Mouse (Mus musculus) pancreas, adult 10 weeks (tissue): ENCODE data around the gene Guca1b. TPM values are rescaled to one million over a fixed set of nuclear protein-coding genes. Genes with fewer than 3 reads are reported as not detected.

Experiments used
- polyA plus RNA-seq: library from polyadenylated mRNA; stranded (reverse); fragments of 350-450 nt; fragmentation: Illumina TruSeq; extraction: RNeasy Lipid Tissue Mini Kit (QIAGEN cat#74804); gene quantifications from one replicate; pipeline ENCODE4 v1.2.3, GENCODE M21; 2015; ENCODE audit warnings: low read depth, low replicate concordance; ENCODE audit not compliant: insufficient read depth

Gene Guca1b
- not detected for polyA plus RNA-seq

DNA sequence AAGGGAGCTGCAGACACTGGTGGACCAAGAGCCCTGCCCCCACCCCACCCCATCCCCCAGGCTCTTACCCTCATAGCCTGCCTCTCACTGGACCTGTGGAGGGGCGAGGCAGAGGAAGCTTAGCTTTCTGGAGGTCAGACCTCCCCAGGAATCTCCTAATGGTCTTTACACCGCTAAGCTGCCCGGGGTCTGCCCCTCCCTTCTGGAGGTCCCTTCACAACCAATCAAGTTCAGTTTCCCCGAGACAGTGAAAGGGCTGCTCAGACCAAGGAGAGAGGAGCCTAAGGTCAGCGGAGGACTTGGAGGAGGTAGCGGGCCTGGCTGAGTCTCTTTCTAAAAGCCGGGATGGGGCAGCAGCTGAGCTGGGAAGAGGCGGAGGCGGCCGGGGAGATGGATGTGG lies at the start of gene Guca1b:
Gene Guca1b, plus strand, starts transcription at position 249 of the 400 bp plus-strand sequence.

DNA sequence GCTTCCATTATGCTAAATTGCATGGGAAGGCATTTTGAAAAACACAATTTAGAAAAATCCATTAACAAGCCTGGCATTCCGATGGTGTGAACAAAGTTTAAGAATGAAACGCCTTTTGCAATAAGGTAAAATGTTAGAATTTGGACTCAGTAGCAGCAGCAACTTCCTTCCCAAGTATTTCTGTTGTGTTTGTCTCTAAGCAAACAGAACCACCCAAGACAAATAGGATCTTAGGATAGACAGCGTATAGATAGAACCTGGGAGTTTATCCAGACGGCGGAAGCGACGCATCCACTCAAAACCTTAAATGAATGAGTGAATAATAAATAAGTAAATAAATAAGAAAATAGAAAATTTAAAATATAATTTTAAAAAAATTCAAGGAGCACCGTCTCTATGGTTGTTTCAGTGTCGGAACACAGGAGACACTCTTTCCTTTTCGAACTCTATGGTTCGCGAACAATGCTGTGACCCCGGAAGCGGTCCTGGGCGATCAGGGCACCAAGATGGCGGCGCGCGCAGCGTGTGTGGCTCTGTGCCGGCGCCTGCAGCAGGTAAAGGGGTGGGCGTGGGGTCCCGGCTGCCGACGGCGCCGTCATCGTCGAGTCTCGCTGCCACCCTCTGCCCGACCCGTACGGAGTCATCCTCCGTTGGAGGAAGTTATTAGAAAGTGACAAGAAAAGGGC lies 16.6 kb upstream of the Guca1b start, which contains the start of gene Mrps10:
Gene Mrps10, plus strand, starts transcription at position 487 of the 686 bp plus-strand sequence.

DNA sequence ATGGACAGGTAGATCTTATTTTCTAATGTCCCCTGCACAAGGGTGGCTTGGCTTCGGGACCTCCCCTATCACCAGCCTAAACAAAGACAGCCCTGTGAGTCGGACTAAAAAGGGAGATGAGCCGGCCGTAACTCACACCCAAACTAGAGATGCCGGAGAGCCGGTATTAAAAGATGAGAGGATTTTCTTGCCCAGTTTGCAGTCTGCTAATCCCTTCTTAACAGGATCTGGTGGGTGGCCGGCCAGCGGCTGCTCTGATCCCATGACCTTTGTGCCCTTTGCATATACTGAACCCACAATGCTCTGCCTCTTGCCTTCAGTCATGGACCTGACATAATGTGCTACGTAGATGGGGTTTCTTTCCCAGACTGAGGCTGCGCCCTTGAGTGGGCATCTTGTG lies 15.3 kb downstream of the Guca1b start, which contains the start of gene Guca1a:
Gene Guca1a, minus strand, starts transcription at position 134 of the 400 bp plus-strand sequence.

DNA sequence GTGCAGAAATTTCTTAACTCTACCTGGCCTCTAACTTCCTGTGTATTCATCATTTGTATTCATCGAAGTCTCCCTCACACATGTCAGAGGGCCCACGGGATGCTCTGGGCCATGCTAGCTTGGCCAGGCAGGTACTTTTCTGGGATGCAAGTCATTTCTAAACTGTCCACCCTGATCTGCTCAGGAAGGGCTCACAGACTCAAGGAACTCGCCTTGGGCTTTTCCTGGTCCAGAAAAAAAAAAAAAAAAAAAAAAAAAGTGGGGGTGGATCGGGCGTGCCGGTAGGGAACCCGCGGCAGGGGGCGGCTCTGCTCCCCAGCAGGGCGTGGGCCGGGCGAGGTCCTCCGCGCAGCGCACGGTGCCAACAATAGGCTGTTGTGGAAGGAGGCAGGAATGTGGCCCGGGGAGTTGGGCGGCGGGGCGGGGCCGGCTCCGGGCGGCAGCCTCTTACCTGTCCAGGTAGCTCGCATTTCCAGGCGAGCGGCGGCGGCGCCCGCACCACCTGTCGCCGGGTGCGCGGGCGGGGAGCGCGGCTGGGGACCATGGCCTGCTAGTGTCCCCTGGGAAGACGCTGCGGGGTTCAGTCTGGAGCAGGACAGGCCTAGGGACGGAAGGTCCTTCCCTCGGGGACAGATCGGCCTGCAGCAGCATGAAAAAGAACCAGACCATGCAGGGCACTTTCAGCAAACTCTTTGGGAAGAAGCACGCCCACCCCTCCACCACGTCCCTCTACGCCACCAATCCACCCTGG lies 51.1 kb downstream of the Guca1b start, which contains the start of gene AI661453:
Gene AI661453, plus strand, starts transcription at position 460 of the 751 bp plus-strand sequence.

DNA sequence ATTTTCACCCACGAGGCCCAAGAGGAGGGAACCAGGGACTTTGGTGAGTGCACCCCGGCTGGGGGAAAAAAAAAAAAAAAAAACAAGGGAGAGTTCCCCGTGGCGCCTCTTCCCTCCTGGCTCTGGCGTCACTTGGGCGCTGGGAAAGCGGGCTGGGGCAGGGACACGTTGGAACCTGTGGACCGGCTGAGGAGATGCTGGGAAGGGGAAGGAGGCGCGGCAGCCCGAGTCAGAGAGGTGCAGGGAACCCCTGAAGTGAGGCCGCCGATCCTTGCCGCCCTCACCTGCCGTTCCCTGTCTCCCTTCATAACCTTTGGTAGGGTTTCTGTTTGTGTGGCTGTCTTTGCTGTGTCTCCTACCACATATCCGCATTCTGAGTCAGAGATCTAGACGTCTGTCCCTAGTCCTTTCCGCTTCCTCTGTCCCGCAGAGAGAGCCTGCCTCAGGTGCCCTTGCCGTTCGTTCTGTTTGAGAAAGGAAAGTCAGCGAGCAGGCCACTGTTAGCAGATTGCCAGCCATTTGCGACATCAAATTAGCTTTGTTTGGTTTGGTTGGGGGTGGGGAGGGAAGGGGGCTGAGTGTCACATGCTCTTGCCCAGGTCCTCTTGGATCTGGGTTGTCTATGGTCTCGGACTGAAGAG lies 51.8 kb downstream of the Guca1b start, which contains the start of gene 1700001C19Rik:
Gene 1700001C19Rik, minus strand, starts transcription at position 470 of the 641 bp plus-strand sequence.

Other genes with a start within 250 kb of the Guca1b start
- gene Mrps10, start 16.5 kb upstream of the Guca1b start, polyA plus RNA-seq = 10.7 TPM
- 1.7 TPM for gene Guca1a, start 15.2 kb downstream of the Guca1b start, polyA plus RNA-seq
- gene AI661453, start 51.2 kb downstream of the Guca1b start, polyA plus RNA-seq = 4.6 TPM
- not detected for gene 1700001C19Rik, start 52.0 kb downstream of the Guca1b start, polyA plus RNA-seq
- 7.5 TPM for gene Taf8, start 116.9 kb downstream of the Guca1b start, polyA plus RNA-seq
- 26.9 TPM for gene Ccnd3, start 119.7 kb downstream of the Guca1b start, polyA plus RNA-seq
- gene Bysl, start 226.1 kb downstream of the Guca1b start, polyA plus RNA-seq = 2.4 TPM
- 12.8 TPM for gene Med20, start 226.2 kb downstream of the Guca1b start, polyA plus RNA-seq
- gene Gm20517, start 226.2 kb downstream of the Guca1b start, polyA plus RNA-seq = not detected
- gene Usp49, start 245.3 kb downstream of the Guca1b start, polyA plus RNA-seq = 1.1 TPM